ENCODE assay signal across 10 mouse cellular contexts in the genomic region with DNA sequence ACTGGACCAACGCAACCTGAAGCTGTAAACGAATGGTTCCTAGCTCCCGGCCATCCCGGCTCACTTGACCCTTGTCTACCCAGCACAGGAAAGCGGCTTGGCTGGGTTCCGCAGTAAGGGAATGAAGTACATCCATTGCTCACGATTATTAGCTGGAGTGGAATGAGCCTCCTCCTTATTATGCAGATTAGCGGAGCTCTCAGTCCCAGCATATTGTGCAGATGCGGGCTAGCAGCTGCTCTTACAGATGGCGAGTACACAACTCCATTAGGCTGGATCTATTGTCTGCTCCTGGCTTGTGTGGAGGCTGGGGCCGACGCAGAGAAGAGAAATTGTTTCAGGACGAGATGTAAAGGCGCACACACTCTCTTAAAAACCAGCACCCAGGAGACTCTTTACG.
A peak's percentile ranks its signal among the peaks of the same experiment; 100 is the strongest.
DNase-seq lines count a peak whose midpoint lies in the region; ATAC-seq and TF ChIP-seq lines count a peak whose summit lies in the region.
"Had no signal": no experiment of that assay in that cellular context is flagged by ENCODE, and none has a peak within 500 bp of the region (broad histone marks: within the 10 kb centered on the region; RNA-seq: fewer than 3 reads in every experiment).

No protein-coding gene starts in this region.

- DNase-seq in cerebellum, postnatal 14 days = peak; percentile 17 to 42
- DNase-seq in cerebellum, adult 8-10 months = no peak
- peak; percentile 71 for DNase-seq in forebrain, embryonic 10.5 days (ENCODE audit: extremely low spot score, low spot score)
- peak; percentile 52 for DNase-seq in layer of hippocampus, adult 9-11 months
- no peak for DNase-seq in T-cell, adult 2 months (ENCODE audit: low spot score)
- no peak for DNase-seq in spleen, postnatal 14 days (ENCODE audit: low spot score in 2 of 2)
- DNase-seq: heart, adult 2 months; liver, embryonic 13.5 days had no signal

- no peaks in the 10 kb centered on the region for H3K36me3 ChIP-seq in forebrain, embryonic 10.5 days (replicated peaks)
- H3K36me3 ChIP-seq in neural tube, embryonic 13.5 days = no peaks in the 10 kb centered on the region
- H3K36me3 ChIP-seq in intestine, postnatal 0 days (ENCODE audit: control insufficient read depth, insufficient read depth) = no peaks in the 10 kb centered on the region
- H3K36me3 ChIP-seq: liver, embryonic 13.5 days had no signal

- peaks cover 29% of the 10 kb centered on the region for H3K4me1 ChIP-seq in forebrain, embryonic 10.5 days
- H3K4me1 ChIP-seq in neural tube, embryonic 13.5 days (replicated peaks) = peaks cover 15% of the 10 kb centered on the region
- no peaks in the 10 kb centered on the region for H3K4me1 ChIP-seq in intestine, postnatal 0 days (replicated peaks; ENCODE audit: control insufficient read depth, insufficient read depth, low read length)
- H3K4me1 ChIP-seq: liver, embryonic 13.5 days had no signal

- TF ChIP-seq CTCF in intestine, postnatal 0 days (IDR thresholded peaks at IDR 0.05; ENCODE audit: low read depth) = no peak

- H3K9ac ChIP-seq in neural tube, embryonic 13.5 days = peak overlapping the region; percentile 27; the same call in 1 of the 2 replicates
- no peak overlapping the region for H3K9ac ChIP-seq in intestine, postnatal 0 days (ENCODE audit: low read depth, low read length)
- H3K9ac ChIP-seq: liver, embryonic 13.5 days had no signal

- H3K4me3 ChIP-seq in forebrain, embryonic 10.5 days = peak overlapping the region; percentile 25
- peak overlapping the region; percentile 10 for H3K4me3 ChIP-seq in neural tube, embryonic 13.5 days
- H3K4me3 ChIP-seq in intestine, postnatal 0 days (ENCODE audit: low read depth, low read length) = no peak overlapping the region
- H3K4me3 ChIP-seq: heart, adult 2 months; liver, embryonic 13.5 days had no signal

- peak; percentile 97 for ATAC-seq in neural tube, embryonic 13.5 days (ENCODE audit: low read depth)
- no peak for ATAC-seq in intestine, postnatal 0 days

- peaks cover 4% of the 10 kb centered on the region; the same call in 1 of the 2 replicates for H3K27me3 ChIP-seq in forebrain, embryonic 10.5 days (ENCODE audit: poor library complexity, severe bottlenecking)
- H3K27me3 ChIP-seq in neural tube, embryonic 13.5 days = no peaks in the 10 kb centered on the region
- H3K27me3 ChIP-seq in intestine, postnatal 0 days (replicated peaks; ENCODE audit: control insufficient read depth, insufficient read depth, low read length) = no peaks in the 10 kb centered on the region
- H3K27me3 ChIP-seq: liver, embryonic 13.5 days had no signal

- H3K27ac ChIP-seq in forebrain, embryonic 10.5 days = peak overlapping the region; percentile 79
- H3K27ac ChIP-seq in neural tube, embryonic 13.5 days (replicated peaks) = peak overlapping the region; percentile 82
- H3K27ac ChIP-seq in intestine, postnatal 0 days (ENCODE audit: low read depth, low read length) = no peak overlapping the region
- H3K27ac ChIP-seq: heart, adult 2 months; liver, embryonic 13.5 days had no signal

- H3K9me3 ChIP-seq in forebrain, embryonic 10.5 days = no peaks in the 10 kb centered on the region
- H3K9me3 ChIP-seq in neural tube, embryonic 13.5 days = no peaks in the 10 kb centered on the region
- H3K9me3 ChIP-seq in intestine, postnatal 0 days (ENCODE audit: control insufficient read depth) = no peaks in the 10 kb centered on the region
- H3K9me3 ChIP-seq: liver, embryonic 13.5 days had no signal

- WGBS in forebrain, embryonic 10.5 days = 45% methylated on average over 15 of the region's 15 CpGs
- 21% methylated on average over 15 of the region's 15 CpGs for WGBS in neural tube, embryonic 13.5 days
- 71% methylated on average over 15 of the region's 15 CpGs for whole genome bisulfite sequencing in intestine, postnatal 0 days

- H3K4me2 ChIP-seq in neural tube, embryonic 13.5 days = peak overlapping the region; percentile 41
- H3K4me2 ChIP-seq in intestine, postnatal 0 days (replicated peaks; ENCODE audit: low read depth) = no peak overlapping the region
- H3K4me2 ChIP-seq: liver, embryonic 13.5 days had no signal

Comparison
In these comparisons a context has a peak if more than half of its experiments do, and no peak if none do; other contexts are left out.
1. DNase-seq: peak in cerebellum, postnatal 14 days (2 of 2), forebrain, embryonic 10.5 days (single experiment) and layer of hippocampus, adult 9-11 months (single experiment); none in cerebellum, adult 8-10 months (single experiment), T-cell, adult 2 months (single experiment) and spleen, postnatal 14 days (0 of 2).